Mouse (Mus musculus) macrophage (primary cell): ENCODE results near the gene Pabpn1. TPM values are rescaled to one million over a fixed set of nuclear protein-coding genes. Genes with fewer than 3 reads are reported as not detected.
"Not testable (repeated sequence)": the region's sequence is repeated elsewhere in the genome, so short reads cannot be mapped to it uniquely, and the experiment has no call there.

Source experiments
- H3K27ac ChIP-seq: fragments of 350-480 bp; formaldehyde crosslinking; 2 replicates; pipeline ENCODE4 v1.9.0; 2021
- H3K36me3 ChIP-seq: fragments of 350-480 bp; formaldehyde crosslinking; 2 replicates; pipeline ENCODE4 v1.9.0; 2021; ENCODE audit errors: inconsistent target
- H3K4me3 ChIP-seq: fragments of 350-480 bp; formaldehyde crosslinking; 2 replicates; pipeline ENCODE4 v1.9.0; 2021; ENCODE audit errors: inconsistent target
- H3K79me2 ChIP-seq: fragments of 350-480 bp; formaldehyde crosslinking; 2 replicates; pipeline ENCODE4 v1.9.0; 2021; ENCODE audit errors: inconsistent target
- WGBS: methylation state at CpG from one replicate; pipeline ENCODE4 v1.1.7; 2026; ENCODE audit warnings: inconsistent platforms; ENCODE audit not compliant: missing documents; 5-methylcytosine and 5-hydroxymethylcytosine counted together
- polyA plus RNA-seq: library from polyadenylated mRNA; stranded (reverse); fragments of 250-400 nt; gene quantifications from 3 replicates; pipeline ENCODE4 v1.2.4, GENCODE M21; 2018; ENCODE audit warnings: inconsistent platforms

The Pabpn1 gene
- polyA plus RNA-seq, 1 experiment from 2014 or later: 71.0 TPM

GRCm38 (mm10) chr14:54936831-54937160 is 44.5 kb downstream of the Pabpn1 start:
- Histone ChIP-seq H3K36me3 (no peaks in the 10 kb centered on the region), H3K79me2 (no peaks in the 10 kb centered on the region), H3K4me3 (no peak overlapping the region), H3K27ac (no peak overlapping the region)
- 17% methylated on average over 6 of the region's 6 CpGs for WGBS

- no peaks in the 10 kb centered on the region for H3K36me3 ChIP-seq
- no peak overlapping the region for H3K4me3 ChIP-seq
- H3K27ac ChIP-seq: no peak overlapping the region
- no peaks in the 10 kb centered on the region for H3K79me2 ChIP-seq
- WGBS: 90% methylated on average over 16 of the region's 16 CpGs
Measured at GRCm38 (mm10) chr14:54937361-54938182, 45.3 kb downstream of the Pabpn1 start.

GRCm38 (mm10) chr14:54938431-54939219 is 46.3 kb downstream of the Pabpn1 start:
- 82% methylated on average over 14 of the region's 15 CpGs for WGBS
- Histone ChIP-seq H3K36me3 (no peaks in the 10 kb centered on the region), H3K27ac (no peak overlapping the region)

GRCm38 (mm10) chr14:54939434-54940175 is 47.3 kb downstream of the Pabpn1 start:
- Histone ChIP-seq H3K79me2 (no peaks in the 10 kb centered on the region), H3K36me3 (no peaks in the 10 kb centered on the region), H3K4me3 (no peak overlapping the region), H3K27ac (no peak overlapping the region)
- WGBS: 51% methylated on average over 12 of the region's 12 CpGs

More at GRCm38 (mm10) chr14:54938431-54939219, 46.3 kb downstream of the Pabpn1 start:
- Histone ChIP-seq H3K4me3 (no peak overlapping the region), H3K79me2 (no peaks in the 10 kb centered on the region)

GRCm38 (mm10) chr14:54940176-54940530 is 47.9 kb downstream of the Pabpn1 start:
- WGBS: 66% methylated on average over 3 of the region's 3 CpGs
- H3K4me3 ChIP-seq: no peak overlapping the region
- no peaks in the 10 kb centered on the region for H3K36me3 ChIP-seq
- no peaks in the 10 kb centered on the region for H3K79me2 ChIP-seq
- no peak overlapping the region for H3K27ac ChIP-seq

- WGBS: 60% methylated on average over 13 of the region's 13 CpGs
- no peaks in the 10 kb centered on the region for H3K36me3 ChIP-seq
- no peak overlapping the region for H3K4me3 ChIP-seq
- no peak overlapping the region for H3K27ac ChIP-seq
- H3K79me2 ChIP-seq: no peaks in the 10 kb centered on the region
Measured at GRCm38 (mm10) chr14:54941024-54941978, 49.0 kb downstream of the Pabpn1 start.

- no peak overlapping the region for H3K4me3 ChIP-seq
- WGBS: 93% methylated on average over 8 of the region's 8 CpGs
- H3K27ac ChIP-seq: no peak overlapping the region
- H3K36me3 ChIP-seq: no peaks in the 10 kb centered on the region
- H3K79me2 ChIP-seq: no peaks in the 10 kb centered on the region
Measured at GRCm38 (mm10) chr14:54942479-54942878, 50.2 kb downstream of the Pabpn1 start.

GRCm38 (mm10) chr14:54943971-54944370 is 51.7 kb downstream of the Pabpn1 start:
- no peaks in the 10 kb centered on the region for H3K36me3 ChIP-seq
- 94% methylated on average over 6 of the region's 7 CpGs for WGBS
- H3K4me3 ChIP-seq: no peak overlapping the region
- H3K79me2 ChIP-seq: no peaks in the 10 kb centered on the region
- no peak overlapping the region for H3K27ac ChIP-seq

- no peaks in the 10 kb centered on the region for H3K79me2 ChIP-seq
- WGBS: 62% methylated on average over 2 of the region's 2 CpGs
- no peak overlapping the region for H3K4me3 ChIP-seq
- no peak overlapping the region for H3K27ac ChIP-seq
- H3K36me3 ChIP-seq: no peaks in the 10 kb centered on the region
Measured at GRCm38 (mm10) chr14:54944939-54945338, 52.6 kb downstream of the Pabpn1 start.

GRCm38 (mm10) chr14:54945975-54946704 is 53.8 kb downstream of the Pabpn1 start:
- H3K36me3 ChIP-seq: no peaks in the 10 kb centered on the region
- no peak overlapping the region for H3K4me3 ChIP-seq
- WGBS: 88% methylated on average over 19 of the region's 19 CpGs
- no peaks in the 10 kb centered on the region for H3K79me2 ChIP-seq
- H3K27ac ChIP-seq: no peak overlapping the region

GRCm38 (mm10) chr14:54947008-54947407 is 54.7 kb downstream of the Pabpn1 start:
- WGBS: 92% methylated on average over 5 of the region's 11 CpGs
- not testable (repeated sequence) for H3K27ac ChIP-seq, H3K79me2 ChIP-seq, H3K36me3 ChIP-seq, H3K4me3 ChIP-seq
